Mouse (Mus musculus): Measurements from ENCODE around the gene S100a14.
A peak's percentile ranks its signal among the peaks of the same experiment; 100 is the strongest.

The S100a14 gene

GRCm38 (mm10) chr3:90517711-90518110 lies 8.9 kb upstream of the S100a14 start:
- no peak for DNase-seq (ENCODE audit: low read depth)

GRCm38 (mm10) chr3:90525421-90525820 lies 1.2 kb upstream of the S100a14 start:
- DNase-seq (ENCODE audit: low read depth), result peak; percentile 81

GRCm38 (mm10) chr3:90526076-90526475 lies 580 bp upstream of the S100a14 start:
- DNase-seq (ENCODE audit: low read depth), result no peak

- no peak for DNase-seq (ENCODE audit: low read depth)
These were observed 726 bp downstream of the S100a14 start for GRCm38 (mm10) chr3:90527291-90527873.

- DNase-seq (ENCODE audit: low read depth), result no peak
These were observed 5.1 kb downstream of the S100a14 start for GRCm38 (mm10) chr3:90531713-90532112.

GRCm38 (mm10) chr3:90535446-90535845 lies 8.8 kb downstream of the S100a14 start:
- DNase-seq (ENCODE audit: low read depth), result no peak

GRCm38 (mm10) chr3:90537141-90537904 lies 10.7 kb downstream of the S100a14 start, which contains the start of gene S100a16:
Gene S100a16, plus strand, starts transcription at chr3:90537254.
- DNase-seq (ENCODE audit: low read depth), result peak; percentile 64

- no peak for DNase-seq (ENCODE audit: low read depth)
These were observed 11.2 kb downstream of the S100a14 start for GRCm38 (mm10) chr3:90537905-90538296.

- DNase-seq (ENCODE audit: low read depth), result no peak
These were observed 14.2 kb downstream of the S100a14 start for GRCm38 (mm10) chr3:90540904-90541303.

GRCm38 (mm10) chr3:90549676-90550420 lies 23.2 kb downstream of the S100a14 start:
- DNase-seq (ENCODE audit: low read depth), result peak; percentile 60

- DNase-seq (ENCODE audit: low read depth), result peak; percentile 28
These were observed 23.8 kb downstream of the S100a14 start for GRCm38 (mm10) chr3:90550421-90550790.

GRCm38 (mm10) chr3:90552231-90552630 lies 25.6 kb downstream of the S100a14 start:
- peak; percentile 19 for DNase-seq (ENCODE audit: low read depth)

GRCm38 (mm10) chr3:90555954-90556353 lies 29.3 kb downstream of the S100a14 start:
- peak; percentile 66 for DNase-seq (ENCODE audit: low read depth)

GRCm38 (mm10) chr3:90560008-90560628 lies 33.5 kb downstream of the S100a14 start, which contains the start of gene S100a3:
Gene S100a3, plus strand, starts transcription at chr3:90560578.
- no peak for DNase-seq (ENCODE audit: low read depth)

GRCm38 (mm10) chr3:90574691-90575090 lies 48.0 kb downstream of the S100a14 start:
- peak; percentile 76 for DNase-seq (ENCODE audit: low read depth)

GRCm38 (mm10) chr3:90575320-90575719 lies 48.7 kb downstream of the S100a14 start:
- DNase-seq (ENCODE audit: low read depth), result peak; percentile 47

- DNase-seq (ENCODE audit: low read depth), result no peak
These were observed 49.8 kb downstream of the S100a14 start for GRCm38 (mm10) chr3:90576351-90577001.

Data from NIH3T3 (cell line).